Mouse (Mus musculus): ENCODE data around the gene Hook1. TPM values are rescaled to one million over a fixed set of nuclear protein-coding genes. Genes with fewer than 3 reads are reported as not detected.

The Hook1 gene
- polyA plus RNA-seq (2016; fragmentation: Nextera tagmentation; extraction: Ambion mirVana), result 38.6 and 45.3 TPM in 2 replicates

- H3K27ac ChIP-seq (replicated peaks), result peak within 1 kb of the TSS; percentile 75
- peak; percentile 100 for ATAC-seq (ENCODE audit: low FRiP score, low read depth)
- H3K4me2 ChIP-seq (replicated peaks), result peak within 1 kb of the TSS; percentile 89
- no peaks in the 10 kb centered on the region for H3K9me3 ChIP-seq
- under 1% methylated on average over 81 of the region's 82 CpGs for WGBS
- no peaks in the 10 kb centered on the region for H3K27me3 ChIP-seq
- H3K36me3 ChIP-seq, result no peaks in the 10 kb centered on the region
- peak within 1 kb of the TSS; percentile 69 for H3K4me3 ChIP-seq
- peaks cover 5% of the 10 kb centered on the region; the same call in 1 of the 2 replicates for H3K4me1 ChIP-seq
- H3K9ac ChIP-seq (replicated peaks), result peak within 1 kb of the TSS; percentile 72
These were observed at the start of gene Hook1 for GRCm38 (mm10) chr4:95966928-95967724. Hook1 (plus strand) TSS chr4:95967240.

DNA sequence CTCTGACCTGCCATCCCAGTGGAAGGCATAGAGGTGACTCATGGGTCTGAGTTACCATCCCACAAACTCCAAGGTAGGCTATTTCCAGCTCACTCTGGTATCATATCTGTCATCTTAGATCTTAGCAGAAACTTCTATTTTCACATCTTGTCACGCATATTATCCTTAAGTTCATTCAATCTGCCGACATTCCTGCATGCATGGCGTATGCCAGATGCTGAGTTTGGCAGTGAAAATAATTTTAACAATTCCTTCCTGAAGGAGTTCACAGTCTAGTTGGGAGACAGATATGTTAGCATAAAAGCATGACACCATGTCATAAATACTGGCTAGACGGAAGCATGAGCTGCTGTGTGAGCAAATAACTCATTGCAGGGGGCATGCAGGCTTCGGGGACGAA is 49.3 kb upstream of the Hook1 start:
- Histone ChIP-seq H3K4me3 (no peak overlapping the region), H3K4me2 (replicated peaks) (no peak overlapping the region), H3K9me3 (no peaks in the 10 kb centered on the region), H3K27me3 (no peaks in the 10 kb centered on the region), H3K4me1 (peaks cover 13% of the 10 kb centered on the region), H3K27ac (replicated peaks) (no peak overlapping the region), H3K36me3 (no peaks in the 10 kb centered on the region), H3K9ac (replicated peaks) (no peak overlapping the region)
- WGBS, result 83% methylated on average over 6 of the region's 6 CpGs
- ATAC-seq (ENCODE audit: low FRiP score, low read depth), result no peak

DNA sequence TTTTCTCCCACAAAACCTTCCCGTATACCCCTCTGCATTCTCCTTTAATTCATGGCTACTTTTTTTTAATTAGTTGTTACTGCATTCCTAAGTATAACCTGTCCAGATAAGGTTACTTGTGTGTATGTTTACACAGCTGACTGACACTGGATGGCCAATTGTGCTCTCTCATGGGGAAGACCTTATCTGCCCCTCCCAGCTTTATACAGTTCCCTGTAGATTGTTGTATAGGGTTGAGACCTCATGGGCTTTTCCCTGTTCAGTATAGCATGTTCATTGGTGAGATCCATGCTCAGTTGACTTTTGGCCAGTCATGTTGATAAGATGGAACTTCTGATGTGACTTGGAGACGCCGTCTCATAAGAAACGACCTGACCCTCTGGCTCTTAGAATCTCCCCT is 46.6 kb upstream of the Hook1 start:
- Histone ChIP-seq H3K36me3 (no peaks in the 10 kb centered on the region), H3K27me3 (no peaks in the 10 kb centered on the region), H3K4me2 (replicated peaks) (no peak overlapping the region), H3K27ac (replicated peaks) (no peak overlapping the region), H3K9me3 (no peaks in the 10 kb centered on the region), H3K4me3 (no peak overlapping the region), H3K4me1 (peaks cover 13% of the 10 kb centered on the region), H3K9ac (replicated peaks) (no peak overlapping the region)
- no peak for ATAC-seq (ENCODE audit: low FRiP score, low read depth)
- whole genome bisulfite sequencing, result 86% methylated on average over 4 of the region's 4 CpGs

GRCm38 (mm10) chr4:95924210-95925184 is 42.5 kb upstream of the Hook1 start:
- H3K9ac ChIP-seq (replicated peaks), result no peak overlapping the region
- peak; percentile 83 for ATAC-seq (ENCODE audit: low FRiP score, low read depth)
- H3K27me3 ChIP-seq, result no peaks in the 10 kb centered on the region
- WGBS, result 15% methylated on average over 7 of the region's 7 CpGs
- H3K27ac ChIP-seq (replicated peaks), result no peak overlapping the region
- no peak overlapping the region for H3K4me3 ChIP-seq
- no peaks in the 10 kb centered on the region for H3K36me3 ChIP-seq
- no peaks in the 10 kb centered on the region for H3K4me1 ChIP-seq
- no peak overlapping the region for H3K4me2 ChIP-seq (replicated peaks)
- no peaks in the 10 kb centered on the region for H3K9me3 ChIP-seq

GRCm38 (mm10) chr4:95928846-95929245 is 38.2 kb upstream of the Hook1 start:
- Histone ChIP-seq H3K27ac (replicated peaks) (no peak overlapping the region), H3K4me2 (replicated peaks) (no peak overlapping the region), H3K4me1 (no peaks in the 10 kb centered on the region), H3K9ac (replicated peaks) (no peak overlapping the region), H3K36me3 (no peaks in the 10 kb centered on the region), H3K4me3 (no peak overlapping the region), H3K9me3 (no peaks in the 10 kb centered on the region), H3K27me3 (no peaks in the 10 kb centered on the region)
- ATAC-seq (ENCODE audit: low FRiP score, low read depth), result no peak
- WGBS, result 85% methylated on average over 1 of the region's 1 CpGs

DNA sequence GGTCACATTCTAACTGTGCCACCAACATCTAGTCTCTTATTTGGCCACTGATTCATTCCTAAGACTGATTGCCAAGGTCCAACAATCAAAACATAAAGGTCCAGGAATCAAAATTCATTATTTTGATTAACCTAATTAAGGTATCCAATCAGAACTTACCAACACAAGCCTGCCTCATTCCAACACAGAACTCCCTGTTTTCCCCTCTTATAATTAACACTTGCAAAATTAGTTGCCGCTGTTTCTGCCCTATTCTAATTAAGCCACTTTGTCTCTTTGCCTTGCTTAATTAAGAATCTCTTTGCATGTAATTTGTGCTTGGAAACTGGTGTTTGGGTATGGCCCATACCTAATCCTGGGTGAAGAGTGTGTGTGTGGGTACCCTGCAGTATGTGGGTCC is 37.1 kb upstream of the Hook1 start:
- no peak for ATAC-seq (ENCODE audit: low FRiP score, low read depth)
- Histone ChIP-seq H3K4me2 (replicated peaks) (no peak overlapping the region), H3K4me3 (no peak overlapping the region), H3K27me3 (no peaks in the 10 kb centered on the region), H3K36me3 (no peaks in the 10 kb centered on the region), H3K9me3 (no peaks in the 10 kb centered on the region), H3K4me1 (no peaks in the 10 kb centered on the region), H3K27ac (replicated peaks) (no peak overlapping the region), H3K9ac (replicated peaks) (no peak overlapping the region)
- 98% methylated on average over 1 of the region's 1 CpGs for WGBS

DNA sequence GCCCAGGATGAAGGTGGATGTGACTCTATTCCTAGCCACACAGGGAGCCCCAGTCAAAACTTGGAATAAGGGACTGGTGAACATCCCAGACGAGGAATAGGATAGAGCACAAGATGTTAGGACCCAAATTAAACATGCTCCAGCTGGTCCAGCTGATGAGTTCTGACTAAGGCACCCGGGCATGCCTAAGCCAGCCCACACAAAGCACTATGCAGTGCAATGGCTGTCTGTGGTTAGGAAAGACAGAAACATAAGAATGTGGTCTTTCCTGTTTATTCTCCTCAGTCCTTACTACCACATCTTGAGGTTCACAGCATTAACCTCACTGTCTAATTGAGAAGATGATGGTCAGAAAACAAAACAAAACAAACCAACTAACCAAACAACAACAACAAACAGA is 35.7 kb upstream of the Hook1 start:
- no peak for ATAC-seq (ENCODE audit: low FRiP score, low read depth)
- no peaks in the 10 kb centered on the region for H3K27me3 ChIP-seq
- no peak overlapping the region for H3K4me3 ChIP-seq
- H3K27ac ChIP-seq (replicated peaks), result no peak overlapping the region
- no peak overlapping the region for H3K9ac ChIP-seq (replicated peaks)
- no peaks in the 10 kb centered on the region for H3K9me3 ChIP-seq
- WGBS, result 76% methylated on average over 2 of the region's 2 CpGs
- no peaks in the 10 kb centered on the region for H3K36me3 ChIP-seq
- H3K4me1 ChIP-seq, result no peaks in the 10 kb centered on the region
- H3K4me2 ChIP-seq (replicated peaks), result no peak overlapping the region

GRCm38 (mm10) chr4:95933801-95934356 is 33.2 kb upstream of the Hook1 start:
- no peaks in the 10 kb centered on the region for H3K27me3 ChIP-seq
- H3K4me3 ChIP-seq, result no peak overlapping the region
- WGBS, result 90% methylated on average over 9 of the region's 9 CpGs
- no peaks in the 10 kb centered on the region for H3K9me3 ChIP-seq
- H3K9ac ChIP-seq (replicated peaks), result no peak overlapping the region
- H3K27ac ChIP-seq (replicated peaks), result no peak overlapping the region
- no peaks in the 10 kb centered on the region for H3K4me1 ChIP-seq
- no peak for ATAC-seq (ENCODE audit: low FRiP score, low read depth)
- H3K36me3 ChIP-seq, result no peaks in the 10 kb centered on the region
- H3K4me2 ChIP-seq (replicated peaks), result no peak overlapping the region

DNA sequence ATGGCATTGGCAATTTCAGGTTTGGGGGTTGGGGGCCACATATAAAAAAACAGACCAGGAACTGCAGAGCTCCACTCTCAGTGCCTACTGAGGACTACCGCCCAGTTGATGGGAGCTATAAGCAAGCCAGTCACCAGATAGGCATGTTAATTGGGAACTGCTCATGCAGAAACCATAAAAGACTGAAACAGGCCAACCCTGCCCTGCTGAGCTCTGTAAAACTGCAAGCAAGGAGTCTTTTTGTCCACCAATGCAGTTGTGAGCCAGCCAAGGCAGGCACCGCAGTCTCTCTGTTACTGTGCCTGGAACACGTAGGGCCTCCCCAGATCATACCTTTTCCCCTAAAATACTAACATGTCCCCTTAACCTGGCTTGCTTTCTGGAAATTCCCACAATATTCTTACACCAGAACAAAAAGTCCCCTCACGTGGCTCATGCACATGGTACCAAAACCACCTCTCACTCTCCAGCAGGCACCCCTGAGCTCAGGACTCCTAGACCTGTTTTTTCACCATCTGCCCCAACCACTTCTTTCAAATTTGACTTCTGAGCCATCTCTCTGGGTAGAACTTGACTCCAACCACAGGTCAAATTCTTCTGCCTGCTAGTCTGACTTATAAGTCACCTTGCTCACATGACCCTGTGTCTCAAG is 32.5 kb upstream of the Hook1 start:
- Histone ChIP-seq H3K27ac (replicated peaks) (no peak overlapping the region), H3K4me2 (replicated peaks) (no peak overlapping the region)

GRCm38 (mm10) chr4:95938701-95939100 is 28.3 kb upstream of the Hook1 start:
- H3K36me3 ChIP-seq, result no peaks in the 10 kb centered on the region
- no peaks in the 10 kb centered on the region for H3K4me1 ChIP-seq
- no peak overlapping the region for H3K4me3 ChIP-seq
- ATAC-seq (ENCODE audit: low FRiP score, low read depth), result no peak
- no peak overlapping the region for H3K4me2 ChIP-seq (replicated peaks)
- H3K27ac ChIP-seq (replicated peaks), result no peak overlapping the region
- no peak overlapping the region for H3K9ac ChIP-seq (replicated peaks)
- 78% methylated on average over 3 of the region's 3 CpGs for WGBS
- H3K27me3 ChIP-seq, result no peaks in the 10 kb centered on the region
- H3K9me3 ChIP-seq, result no peaks in the 10 kb centered on the region

More for the DNA sequence above, 32.5 kb upstream of the Hook1 start:
- ATAC-seq (ENCODE audit: low FRiP score, low read depth), result no peak
- Histone ChIP-seq H3K9ac (replicated peaks) (no peak overlapping the region), H3K9me3 (no peaks in the 10 kb centered on the region), H3K4me1 (no peaks in the 10 kb centered on the region), H3K4me3 (no peak overlapping the region), H3K36me3 (no peaks in the 10 kb centered on the region), H3K27me3 (no peaks in the 10 kb centered on the region)
- WGBS, result 81% methylated on average over 4 of the region's 4 CpGs

DNA sequence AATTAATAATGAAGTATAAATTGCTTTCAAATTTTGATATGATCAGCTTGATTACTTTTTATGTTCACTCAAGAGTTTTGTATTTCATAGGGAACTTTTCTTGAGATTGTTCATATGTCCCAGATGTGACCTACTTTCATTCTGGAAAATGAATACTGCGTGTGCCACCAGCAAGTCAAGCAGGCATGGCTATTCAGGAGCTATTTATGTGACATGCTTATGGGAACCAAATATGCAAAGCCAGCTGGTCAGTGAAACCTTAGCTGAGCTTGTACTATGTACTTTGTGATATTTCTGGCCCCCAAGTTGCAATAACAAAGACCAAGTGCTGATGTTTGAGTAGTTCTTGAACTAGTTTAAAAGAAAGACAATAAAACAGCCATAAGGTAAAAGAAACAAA is 19.1 kb upstream of the Hook1 start:
- Histone ChIP-seq H3K9ac (replicated peaks) (no peak overlapping the region), H3K36me3 (no peaks in the 10 kb centered on the region), H3K27me3 (no peaks in the 10 kb centered on the region), H3K4me3 (no peak overlapping the region), H3K4me2 (replicated peaks) (no peak overlapping the region), H3K9me3 (no peaks in the 10 kb centered on the region), H3K4me1 (no peaks in the 10 kb centered on the region), H3K27ac (replicated peaks) (no peak overlapping the region)
- no peak for ATAC-seq (ENCODE audit: low FRiP score, low read depth)
- WGBS, result 90% methylated on average over 1 of the region's 1 CpGs

Measured in midbrain, embryonic 12.5 days (tissue).